ENCODE assay signal across 8 mouse cellular contexts in the genomic region with DNA sequence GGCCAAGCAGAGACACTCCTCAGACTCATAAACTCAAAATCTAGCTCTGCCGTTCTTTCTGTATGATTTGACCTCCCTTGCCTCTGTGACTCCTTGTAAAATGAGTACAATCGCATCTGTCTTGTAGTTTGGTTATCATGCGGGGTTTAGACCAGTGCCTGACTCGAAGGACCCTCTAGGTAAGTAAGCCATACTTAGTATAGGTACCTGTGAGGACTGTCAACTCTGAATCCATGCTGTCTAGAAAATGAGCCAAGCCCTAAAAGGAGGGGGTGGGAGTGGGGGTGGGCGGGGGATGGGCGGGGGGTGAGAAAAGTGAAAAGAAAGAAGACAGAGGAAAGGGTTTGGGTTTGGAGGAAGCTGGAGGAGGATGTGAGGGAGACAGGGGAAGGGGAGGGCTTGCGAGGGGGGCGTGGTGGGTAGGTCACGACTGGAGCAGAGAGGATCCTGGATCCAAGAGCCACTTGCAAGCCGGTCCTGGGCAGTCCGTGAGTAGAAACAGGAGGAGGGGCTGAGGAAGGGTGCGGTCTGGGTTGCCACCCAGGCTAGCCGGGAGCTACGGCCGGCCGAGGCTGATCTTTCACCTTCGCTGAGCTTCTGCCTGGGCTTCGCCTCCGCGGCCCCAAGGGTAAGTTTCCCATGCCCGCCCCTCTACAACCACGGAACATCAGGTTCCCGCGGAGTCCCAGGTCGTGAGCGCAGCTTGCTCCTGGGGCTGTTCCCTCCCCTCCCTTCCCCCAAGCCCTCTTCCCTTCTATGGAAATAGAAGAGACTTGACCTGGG. TPM values are rescaled to one million over a fixed set of nuclear protein-coding genes. Genes with fewer than 3 reads are reported as not detected.
DNase-seq lines count a peak whose midpoint lies in the region; ATAC-seq and TF ChIP-seq lines count a peak whose summit lies in the region.

A gene (plus strand): TSS at position 404 of the 783 bp plus-strand sequence.

- peak within 1 kb of the TSS; percentile 75 for H3K27ac ChIP-seq in heart, embryonic 16.5 days (ENCODE audit: low read length)
- peak within 1 kb of the TSS; percentile 20; the same call in 1 of the 2 replicates for H3K27ac ChIP-seq in lung, embryonic 14.5 days (ENCODE audit: low read depth)
- H3K27ac ChIP-seq in olfactory bulb, adult 2 months (ENCODE audit: insufficient read depth, low read depth, low read length), result no peak within 1 kb of the TSS

- no peak for TF ChIP-seq POLR2A in olfactory bulb, adult 2 months (IDR thresholded peaks at IDR 0.05; ENCODE audit: insufficient read depth, low read depth, low read length)

- no peaks in the 10 kb centered on the region; the same call in 1 of the 2 replicates for H3K27me3 ChIP-seq in heart, embryonic 16.5 days (ENCODE audit: control insufficient read depth, insufficient read depth, low read length)
- H3K27me3 ChIP-seq in lung, embryonic 14.5 days (ENCODE audit: insufficient read depth, low read length), result no peaks in the 10 kb centered on the region

- H3K9ac ChIP-seq in heart, embryonic 16.5 days (ENCODE audit: low read length), result peak within 1 kb of the TSS; percentile 73
- H3K9ac ChIP-seq in lung, embryonic 14.5 days, result peak within 1 kb of the TSS; percentile 57

- no peaks in the 10 kb centered on the region for H3K36me3 ChIP-seq in heart, embryonic 16.5 days (ENCODE audit: control insufficient read depth, insufficient read depth)
- no peaks in the 10 kb centered on the region for H3K36me3 ChIP-seq in lung, embryonic 14.5 days (ENCODE audit: insufficient read depth)

- peak within 1 kb of the TSS; percentile 89 for H3K4me2 ChIP-seq in heart, embryonic 16.5 days (ENCODE audit: low read depth, low read length)
- H3K4me2 ChIP-seq in lung, embryonic 14.5 days, result peak within 1 kb of the TSS; percentile 84

- 0 out of 2 replicates have a peak, but pooled peaks cover 3% of the 10 kb centered on the region for H3K9me3 ChIP-seq in heart, embryonic 16.5 days (replicated peaks; ENCODE audit: control insufficient read depth, low read length)
- H3K9me3 ChIP-seq in lung, embryonic 14.5 days (ENCODE audit: low read depth, low read length), result no peaks in the 10 kb centered on the region

- TF ChIP-seq CTCF in lung, embryonic 14.5 days (IDR thresholded peaks at IDR 0.05; ENCODE audit: low read depth), result no peak
- no peak for TF ChIP-seq CTCF in olfactory bulb, adult 2 months (IDR thresholded peaks at IDR 0.05; ENCODE audit: insufficient read depth, low read depth, low read length)

- 9% methylated on average over 26 of the region's 26 CpGs for WGBS in heart, embryonic 16.5 days
- WGBS in lung, embryonic 14.5 days, result 9% methylated on average over 26 of the region's 26 CpGs
- 14% methylated on average over 26 of the region's 26 CpGs for WGBS in olfactory bulb, adult 2 months

- DNase-seq in urinary bladder, adult 18-20 months (ENCODE audit: low spot score in 2 of 2), result peak; percentile 35 to 45
- DNase-seq in urinary bladder, postnatal 10 days (ENCODE audit: low spot score), result no peak
- peak; percentile 76 to 84 for DNase-seq in kidney, postnatal 36 days
- DNase-seq in lung, embryonic 14.5 days, result peak; percentile 63
- DNase-seq in frontal cortex, postnatal 14 days (ENCODE audit: low spot score in 2 of 2), result no peak

- H3K4me3 ChIP-seq in heart, embryonic 16.5 days (ENCODE audit: low read length), result peak within 1 kb of the TSS; percentile 66
- peak within 1 kb of the TSS; percentile 49 for H3K4me3 ChIP-seq in lung, embryonic 14.5 days (ENCODE audit: low read depth, low read length)
- H3K4me3 ChIP-seq in olfactory bulb, adult 2 months (ENCODE audit: insufficient read depth, low read depth, low read length), result peak within 1 kb of the TSS; percentile 33

- no peaks in the 10 kb centered on the region for H3K4me1 ChIP-seq in heart, embryonic 16.5 days (ENCODE audit: control insufficient read depth, insufficient read depth, low read length)
- H3K4me1 ChIP-seq in lung, embryonic 14.5 days (ENCODE audit: insufficient read depth), result no peaks in the 10 kb centered on the region
- peaks cover 5% of the 10 kb centered on the region for H3K4me1 ChIP-seq in olfactory bulb, adult 2 months (ENCODE audit: control insufficient read depth, insufficient read depth, low read length)

- no peak for ATAC-seq in erythroblast, adult 5-6 weeks (replicated peaks; ENCODE audit: low FRiP score, poor library complexity, severe bottlenecking)
- peak; percentile 78 for ATAC-seq in heart, embryonic 16.5 days (replicated peaks; ENCODE audit: extremely low read depth, insufficient read depth, low FRiP score)
- peak; percentile 93 for ATAC-seq in lung, embryonic 14.5 days (ENCODE audit: insufficient read depth)

RNA-seq across cellular contexts. Expression of the gene that starts here (rescaled TPM):
- 103 and 132 TPM in 2 replicates for total RNA-seq in erythroblast, adult 5-6 weeks (2015; ENCODE audit: low replicate concordance)
- 56.5 and 76.3 TPM in 2 replicates for total RNA-seq in erythroblast, adult 5-6 weeks (2017; ENCODE audit: low replicate concordance)
- 54.2 and 56.2 TPM in 2 replicates for polyA plus RNA-seq in heart, embryonic 16.5 days (2015; fragmentation: Nextera tagmentation; extraction: Ambion mirVana)
- 53.0 and 55.2 TPM in 2 replicates for polyA plus RNA-seq in lung, embryonic 14.5 days (2014; fragmentation: Nextera tagmentation; extraction: Ambion mirVana)
- not detected in 2 replicates for polyA plus RNA-seq in olfactory bulb, adult 2 months (2012; ENCODE audit: insufficient read depth, insufficient read length, low replicate concordance, missing spikeins)

Comparison
In these comparisons a context has a peak if more than half of its experiments do, and no peak if none do; other contexts are left out.
1. RNA of the gene that starts here (polyA plus RNA-seq): 54.2 to 56.2 TPM in heart, embryonic 16.5 days and 53.0 to 55.2 TPM in lung, embryonic 14.5 days; not detected in olfactory bulb, adult 2 months; every median in the first group is over 10 times any median in the second.
2. DNase-seq: peak in urinary bladder, adult 18-20 months (2 of 2), kidney, postnatal 36 days (2 of 2) and lung, embryonic 14.5 days (single experiment); none in urinary bladder, postnatal 10 days (single experiment) and frontal cortex, postnatal 14 days (0 of 2).
3. Peak in every context shown above with its lines, with median percentiles within 50 percentile points of each other: H3K4me3 ChIP-seq.